Mouse (Mus musculus) intestine, embryonic 14.5 days (tissue): ENCODE results near the gene Gm20869. TPM values are rescaled to one million over a fixed set of nuclear protein-coding genes. Genes with fewer than 3 reads are reported as not detected.
"Not testable (repeated sequence)": the region's sequence is repeated elsewhere in the genome, so short reads cannot be mapped to it uniquely, and the experiment has no call there.

Experiments
- ATAC-seq: fragments of 200-750 bp; cut with Nextera tagmentation; replicated peaks from 2 replicates; pipeline ENCODE4 v1.8.0; 2017; ENCODE audit warnings: low read depth, moderate number of reproducible peaks, moderate TSS enrichment, moderate library complexity; ENCODE audit not compliant: low FRiP score, low TSS enrichment
- DNase-seq: peaks from one replicate; pipeline ENCODE4 v3.0.0-alpha.2; 2018; ENCODE audit warnings: low spot score
- H3K27ac ChIP-seq: fragments of 300-500 bp; sonication (generic); 2 replicates; pipeline ENCODE4 v1.5.1; 2014; ENCODE audit warnings: low read depth, mild to moderate bottlenecking, control low read depth
- H3K27me3 ChIP-seq: fragments of 300-500 bp; sonication (generic); replicated peaks from 2 replicates; pipeline ENCODE4 v1.6.1; 2014; ENCODE audit warnings: low read length, control low read depth; ENCODE audit not compliant: control insufficient read depth, insufficient read depth
- H3K36me3 ChIP-seq: fragments of 300-500 bp; sonication (generic); 2 replicates; pipeline ENCODE4 v1.6.1; 2014; ENCODE audit warnings: low read length, control low read depth; ENCODE audit not compliant: control insufficient read depth, insufficient read depth
- H3K4me1 ChIP-seq: fragments of 300-500 bp; sonication (generic); replicated peaks from 2 replicates; pipeline ENCODE4 v1.6.1; 2014; ENCODE audit warnings: low read length, control low read depth, mixed read lengths; ENCODE audit not compliant: control insufficient read depth, insufficient read depth
- H3K4me2 ChIP-seq: fragments of 300-500 bp; sonication (generic); 2 replicates; pipeline ENCODE4 v1.6.1; 2014; ENCODE audit warnings: low read length
- H3K4me3 ChIP-seq: fragments of 300-500 bp; sonication (generic); 2 replicates; pipeline ENCODE4 v1.5.1; 2014; ENCODE audit warnings: low read depth, low read length, control low read depth, mixed read lengths
- H3K9ac ChIP-seq: fragments of 300-500 bp; sonication (generic); 2 replicates; pipeline ENCODE4 v1.6.1; 2014; ENCODE audit warnings: mild to moderate bottlenecking, low read length
- H3K9me3 ChIP-seq: fragments of 300-500 bp; sonication (generic); 2 replicates; pipeline ENCODE4 v1.6.1; 2016; ENCODE audit warnings: low read length, control low read depth; ENCODE audit not compliant: control insufficient read depth
- WGBS: fragments of 180-500 bp; shearing (Covaris S2); extraction: QIAGEN DNeasy Blood & Tissue Kit; methylation state at CpG from one replicate; pipeline ENCODE4 v1.1.7; 2014; 5-methylcytosine and 5-hydroxymethylcytosine counted together
- polyA plus RNA-seq: library from polyadenylated mRNA; unstranded; fragments of >200 nt; fragmentation: Nextera tagmentation; extraction: Ambion mirVana; gene quantifications from 2 replicates; pipeline ENCODE4 v1.2.1, GENCODE M21; 2014

Gene Gm20869
- polyA plus RNA-seq: not detected in 2 replicates

DNA sequence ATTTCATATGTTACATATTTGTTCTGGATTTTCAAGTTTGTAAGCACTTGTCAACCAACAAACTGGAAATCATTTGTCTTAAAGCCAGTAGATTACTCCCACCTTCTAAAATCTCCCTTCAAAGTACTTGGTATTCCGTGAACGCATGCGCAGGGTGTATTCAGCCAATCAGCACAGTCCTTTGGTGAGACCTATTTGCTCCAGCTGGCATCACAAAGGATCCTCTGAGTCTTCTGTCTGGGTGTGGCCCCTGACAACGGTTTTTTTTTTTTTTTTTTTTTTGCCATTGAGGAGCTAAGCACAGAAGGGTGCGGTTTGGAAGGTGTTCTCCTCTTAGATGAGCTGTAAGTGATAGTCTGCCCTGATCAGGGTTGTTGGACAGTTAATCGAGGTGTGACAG lies at the start of gene Gm20869:
Gene Gm20869 (plus strand): TSS at position 301 of the 400 bp plus-strand sequence.
- H3K4me1 ChIP-seq, H3K4me2 ChIP-seq, H3K27ac ChIP-seq, ATAC-seq, H3K27me3 ChIP-seq, H3K9ac ChIP-seq, H3K9me3 ChIP-seq, DNase-seq, H3K36me3 ChIP-seq, H3K4me3 ChIP-seq: not testable (repeated sequence)
- WGBS: no CpG with 5 or more reads among the region's 6 CpGs

Other genes starting within 250 kb of the Gm20869 start
- gene Gm20870, start 222.6 kb downstream of the Gm20869 start, polyA plus RNA-seq: not detected in 2 replicates